Mouse (Mus musculus) lung, postnatal 0 days (tissue): ENCODE data around the gene C1ql1.

Experiments used
- CTCF ChIP-seq: IDR thresholded peaks from 2 replicates; pipeline ENCODE4 v1.5.1; 2016; ENCODE audit warnings: antibody characterized with exemption, mild to moderate bottlenecking
- EP300 ChIP-seq: IDR thresholded peaks from 2 replicates; pipeline ENCODE4 v1.6.1; 2016; ENCODE audit warnings: antibody characterized with exemption, mild to moderate bottlenecking, control low read depth

DNA sequence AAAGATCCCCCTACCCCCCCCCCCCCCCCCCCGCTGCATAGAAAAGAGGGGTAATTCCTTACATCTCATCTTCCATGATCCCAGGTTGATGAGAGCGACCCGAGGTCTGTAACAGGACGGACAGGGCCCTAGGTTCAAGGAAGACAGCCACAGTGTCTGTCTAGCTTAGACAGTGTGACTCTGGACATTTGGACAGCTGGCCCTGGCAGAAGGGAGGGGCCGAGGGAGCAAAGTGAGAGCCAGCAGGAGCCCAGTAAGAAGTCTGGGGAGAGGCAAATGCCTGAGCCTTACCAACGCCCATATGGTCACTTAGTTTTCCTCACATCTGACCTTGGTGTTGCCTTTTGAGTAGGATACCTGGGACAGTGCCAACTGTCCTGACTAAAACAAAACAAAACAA, 38.7 kb upstream of the C1ql1 start:
- TF ChIP-seq CTCF (no peak), EP300 (no peak)
